Mouse (Mus musculus): ENCODE data around the gene Guca1a. TPM values are rescaled to one million over a fixed set of nuclear protein-coding genes. Genes with fewer than 3 reads are reported as not detected.

The Guca1a gene
- polyA plus RNA-seq, 1 experiment: 4.5 TPM

DNA sequence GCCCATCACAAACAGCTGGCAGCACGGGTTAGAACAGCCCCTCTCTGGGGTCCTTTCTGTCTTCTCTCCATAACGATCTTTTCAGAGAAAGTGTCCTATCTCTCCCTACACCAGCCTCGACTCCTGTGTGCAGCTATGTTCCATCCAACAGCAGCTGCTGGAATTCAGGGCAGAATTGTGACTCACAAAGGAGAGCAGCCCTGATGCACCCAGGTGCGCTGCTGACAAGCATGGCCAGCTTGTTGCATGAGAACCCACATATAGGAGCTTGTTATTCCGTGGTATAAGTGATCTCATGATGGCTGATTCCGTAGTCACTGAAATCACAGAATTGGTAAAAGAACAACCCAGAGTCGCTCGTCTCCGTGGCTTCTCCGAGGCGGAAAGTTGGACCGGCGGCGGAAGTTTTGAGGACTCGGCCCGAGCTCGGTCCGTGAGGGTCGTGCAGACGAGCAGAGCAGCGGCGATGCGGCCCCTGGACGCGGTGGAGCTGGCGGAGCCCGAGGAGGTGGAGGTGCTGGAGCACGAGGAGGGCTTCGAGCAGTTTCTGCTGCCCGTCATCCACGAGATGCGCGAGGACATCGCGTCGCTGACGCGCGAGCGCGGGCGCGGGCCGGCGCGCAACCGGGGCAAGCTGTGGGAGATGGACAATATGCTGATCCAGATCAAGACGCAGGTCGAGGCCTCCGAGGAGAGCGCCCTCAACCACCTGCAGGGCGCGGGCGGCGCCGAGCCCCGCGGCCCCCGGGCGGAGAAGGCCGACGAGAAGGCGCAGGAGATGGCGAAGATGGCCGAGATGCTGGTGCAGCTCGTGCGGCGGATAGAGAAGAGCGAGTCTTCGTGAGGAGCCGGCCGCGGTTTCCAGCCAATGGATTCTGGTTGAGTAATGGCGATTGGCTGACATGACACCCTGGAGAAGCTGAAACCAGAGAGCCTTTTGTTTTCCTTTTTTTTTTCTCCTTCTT, 9.8 kb upstream of the Guca1a start:
- peak; percentile 29 for DNase-seq (ENCODE audit: low spot score)

DNA sequence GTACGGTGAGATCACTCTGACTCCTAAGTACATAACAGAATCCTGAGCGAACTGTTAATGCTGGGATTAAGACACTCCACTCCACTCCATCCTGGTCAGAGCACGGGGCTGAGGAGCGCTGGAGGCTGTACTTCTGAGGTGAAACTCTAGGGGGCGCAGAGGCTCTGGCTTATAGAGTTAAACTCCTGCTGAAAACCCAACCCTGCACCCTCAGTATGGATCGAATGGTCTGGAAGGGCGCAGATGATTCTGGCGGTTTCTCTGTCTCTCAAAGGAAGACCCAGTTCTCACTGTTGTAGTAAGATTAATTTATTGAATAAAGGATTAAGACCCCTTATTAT, 8.1 kb upstream of the Guca1a start:
- DNase-seq (ENCODE audit: low spot score): peak; percentile 35

DNA sequence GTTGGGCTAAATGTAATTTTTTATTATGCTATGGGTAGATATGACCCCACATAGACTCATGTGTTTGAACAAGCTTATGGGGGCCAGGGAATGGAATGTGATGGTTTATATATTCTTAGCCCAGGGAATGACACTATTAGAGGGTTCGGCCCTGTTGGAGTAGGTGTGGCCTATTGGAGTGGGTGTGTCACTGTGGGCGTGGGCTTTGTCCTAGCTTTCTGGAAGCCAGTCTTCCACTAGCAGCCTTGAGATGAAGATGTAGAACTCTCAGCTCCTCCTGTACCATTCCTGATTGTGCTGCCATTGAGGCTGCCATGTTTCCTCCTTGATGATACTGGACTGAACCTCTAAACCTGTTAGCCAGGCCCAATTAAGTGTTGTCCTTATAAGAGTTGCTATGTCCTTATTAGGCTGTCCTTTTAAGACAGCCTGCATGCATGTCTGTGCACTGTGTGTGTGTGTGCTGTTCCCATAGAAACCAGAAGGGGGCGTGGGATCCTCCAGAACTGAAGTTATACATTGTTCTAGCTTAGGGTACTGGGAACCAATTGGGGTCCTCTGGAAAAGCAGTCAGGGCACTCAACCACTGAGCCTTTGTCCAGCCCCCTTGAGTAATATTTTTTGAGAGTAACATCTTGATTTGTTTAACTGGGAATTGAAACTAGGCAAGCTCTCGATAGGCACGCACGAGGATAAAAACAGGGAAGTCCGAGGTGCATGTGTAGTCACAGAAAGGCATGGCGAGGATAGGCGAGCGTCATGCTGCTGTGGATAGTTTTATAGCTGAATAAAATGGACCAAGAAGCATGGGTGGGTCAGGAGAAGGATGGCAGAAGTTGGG, 7.6 kb upstream of the Guca1a start:
- no peak for DNase-seq (ENCODE audit: low spot score)

DNA sequence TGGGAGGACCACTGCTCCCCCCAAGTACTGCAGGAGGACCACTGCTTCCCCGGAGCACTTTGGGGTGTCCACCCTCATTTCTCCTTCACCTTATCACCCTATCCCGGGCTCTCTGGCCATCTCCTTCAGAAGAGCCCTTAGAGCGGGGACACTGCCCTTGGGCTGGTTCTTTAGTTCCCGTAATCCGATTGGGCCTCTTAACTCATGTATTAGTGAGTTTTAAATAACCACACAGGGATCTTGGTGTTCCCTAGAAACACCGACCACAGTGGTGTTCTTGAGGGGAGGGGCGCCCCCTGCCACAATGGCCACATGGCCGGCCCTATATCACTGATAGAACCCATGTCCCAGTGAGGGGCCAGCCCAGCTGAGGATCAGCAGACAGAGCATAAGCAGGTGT, 1.3 kb downstream of the Guca1a start:
- no peak for DNase-seq (ENCODE audit: low spot score)

DNA sequence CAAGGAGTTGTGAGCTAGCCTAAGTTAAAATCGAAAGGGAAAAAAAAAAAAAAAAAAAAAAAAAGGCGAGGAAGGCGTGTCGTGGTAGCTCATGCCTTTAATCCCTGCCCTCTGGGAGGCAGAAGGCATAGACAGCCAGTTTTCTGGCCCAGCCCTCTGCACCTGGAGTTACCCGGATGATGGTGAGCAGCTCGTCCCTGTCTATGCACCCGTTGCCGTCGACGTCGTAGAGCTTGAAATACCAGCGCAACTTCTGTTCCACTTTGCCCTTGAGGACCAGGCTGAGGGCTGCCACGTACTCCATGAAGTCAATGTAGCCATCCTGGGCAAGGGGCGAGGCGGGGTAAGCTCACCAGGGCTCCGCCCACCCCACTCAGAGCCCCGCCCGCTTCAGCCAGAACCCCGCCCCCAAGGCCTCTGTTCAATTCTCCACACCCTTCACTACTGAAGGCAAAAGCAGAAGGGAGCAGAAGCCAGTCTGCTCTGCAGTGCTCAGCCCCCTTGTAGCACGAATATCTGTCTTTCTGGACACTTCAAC, 4.9 kb downstream of the Guca1a start:
- DNase-seq (ENCODE audit: low spot score): peak; percentile 44

DNA sequence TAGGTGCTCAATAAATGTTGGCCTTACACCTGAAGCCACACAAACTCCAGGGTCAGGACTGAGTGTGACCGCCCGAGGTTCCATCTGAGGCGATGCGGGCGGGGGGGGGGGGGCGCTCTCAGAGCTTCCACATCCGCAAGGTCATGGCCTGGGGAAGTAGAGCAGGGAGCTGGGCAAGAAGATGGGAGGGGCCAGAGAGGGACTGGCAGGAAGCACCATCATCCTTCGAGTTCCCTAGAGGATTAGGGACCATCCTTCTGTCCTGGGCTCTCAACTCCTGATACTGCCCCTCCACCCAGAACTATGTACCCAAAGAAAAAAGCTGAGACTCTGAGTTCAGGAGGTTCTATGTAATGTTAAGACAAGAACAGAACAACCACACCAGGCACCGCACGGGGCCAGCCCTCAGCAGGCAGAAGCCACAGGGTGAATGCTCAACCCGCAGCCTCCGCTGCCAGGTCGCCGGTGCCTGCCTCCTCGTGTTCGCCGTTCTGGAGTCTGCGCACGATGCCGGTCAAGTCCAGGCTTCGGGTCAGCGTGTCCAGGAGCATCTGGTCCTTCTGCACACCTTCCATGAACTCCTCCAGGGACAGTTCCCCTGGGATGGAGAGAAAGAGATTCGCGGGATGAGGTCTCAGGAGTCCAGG, 6.0 kb downstream of the Guca1a start:
- DNase-seq (ENCODE audit: low spot score): peak; percentile 26

DNA sequence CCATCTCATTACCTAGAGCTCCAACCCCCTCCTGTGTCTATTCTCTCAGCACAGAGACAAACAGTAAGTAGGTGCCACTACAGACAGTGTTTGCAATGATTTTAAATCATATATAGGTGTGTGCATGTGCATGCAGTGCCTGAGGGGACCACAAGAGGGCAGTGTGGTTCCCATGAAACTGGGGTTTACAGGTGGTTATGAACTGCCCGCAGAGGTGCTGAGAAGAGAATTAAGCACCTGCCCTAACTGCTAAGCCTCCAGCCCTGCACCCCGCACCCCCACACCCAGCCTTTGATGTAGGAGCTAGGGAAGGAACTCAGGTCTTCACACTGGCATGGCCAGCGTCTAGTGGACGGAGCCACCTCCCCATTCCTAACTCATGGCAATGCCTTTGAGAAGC, 13.7 kb downstream of the Guca1a start:
- DNase-seq (ENCODE audit: low spot score): peak; percentile 40

DNA sequence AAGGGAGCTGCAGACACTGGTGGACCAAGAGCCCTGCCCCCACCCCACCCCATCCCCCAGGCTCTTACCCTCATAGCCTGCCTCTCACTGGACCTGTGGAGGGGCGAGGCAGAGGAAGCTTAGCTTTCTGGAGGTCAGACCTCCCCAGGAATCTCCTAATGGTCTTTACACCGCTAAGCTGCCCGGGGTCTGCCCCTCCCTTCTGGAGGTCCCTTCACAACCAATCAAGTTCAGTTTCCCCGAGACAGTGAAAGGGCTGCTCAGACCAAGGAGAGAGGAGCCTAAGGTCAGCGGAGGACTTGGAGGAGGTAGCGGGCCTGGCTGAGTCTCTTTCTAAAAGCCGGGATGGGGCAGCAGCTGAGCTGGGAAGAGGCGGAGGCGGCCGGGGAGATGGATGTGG, 15.2 kb downstream of the Guca1a start, which contains the start of gene Guca1b:
TSS of gene Guca1b (plus strand) at position 249 of the 400 bp plus-strand sequence.
- DNase-seq (ENCODE audit: low spot score): no peak

DNA sequence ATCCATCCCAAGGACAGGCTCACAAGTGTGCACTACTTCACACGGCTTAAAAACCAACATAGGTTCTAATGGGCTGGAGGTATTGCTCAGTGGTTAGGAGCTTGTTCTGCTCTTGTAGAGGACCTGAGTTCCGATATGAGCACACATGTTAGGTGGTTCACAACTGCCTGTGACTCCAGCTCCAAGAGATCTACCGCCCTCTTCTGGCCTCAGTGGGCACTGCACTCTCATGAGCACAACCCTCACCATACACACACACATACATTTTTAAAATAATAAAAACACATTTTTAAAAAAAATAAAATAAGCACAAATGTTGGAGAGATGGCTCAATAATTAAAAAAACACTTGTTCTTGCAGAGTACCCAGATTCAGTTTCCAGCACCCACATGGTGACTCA, 16.3 kb downstream of the Guca1a start:
- DNase-seq (ENCODE audit: low spot score): no peak

DNA sequence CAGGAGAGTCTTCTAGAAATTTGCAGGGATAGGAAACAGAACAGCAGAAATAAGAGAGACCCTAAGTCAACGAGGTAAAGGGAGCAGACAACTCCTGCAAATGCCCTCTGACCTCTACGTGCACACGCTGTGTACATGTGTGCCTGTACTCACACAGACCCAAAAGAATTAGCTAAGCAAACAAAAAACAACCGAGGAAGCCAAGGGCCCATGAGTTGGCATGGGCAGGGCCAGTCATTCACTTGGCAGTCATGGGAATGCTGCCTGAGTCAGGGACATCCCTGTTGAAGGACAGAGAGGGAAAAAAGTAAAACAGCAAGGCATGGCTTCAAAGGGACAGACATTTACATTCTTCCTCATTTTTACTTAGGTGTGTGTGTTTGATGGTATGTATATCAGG, 17.1 kb downstream of the Guca1a start:
- no peak for DNase-seq (ENCODE audit: low spot score)

DNA sequence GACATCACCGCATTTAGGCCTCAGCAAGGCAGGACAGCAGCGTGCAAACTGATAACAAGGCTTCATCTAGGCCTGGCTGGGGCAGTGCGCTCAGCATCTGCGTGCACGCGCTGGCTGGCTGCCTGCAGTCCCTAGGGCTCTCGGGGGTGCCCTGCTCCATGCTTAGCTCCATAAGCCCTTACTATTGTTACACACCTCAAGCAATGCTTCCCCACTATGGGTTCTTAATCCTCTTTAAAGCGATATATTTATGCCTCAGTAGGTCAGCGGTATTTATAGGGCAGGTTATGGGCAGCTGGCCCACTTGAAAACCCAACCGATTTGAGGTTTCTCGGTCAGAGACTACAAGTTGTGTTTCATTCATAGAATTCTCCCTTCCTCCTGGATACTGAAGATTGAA, 18.5 kb downstream of the Guca1a start:
- DNase-seq (ENCODE audit: low spot score): no peak

DNA sequence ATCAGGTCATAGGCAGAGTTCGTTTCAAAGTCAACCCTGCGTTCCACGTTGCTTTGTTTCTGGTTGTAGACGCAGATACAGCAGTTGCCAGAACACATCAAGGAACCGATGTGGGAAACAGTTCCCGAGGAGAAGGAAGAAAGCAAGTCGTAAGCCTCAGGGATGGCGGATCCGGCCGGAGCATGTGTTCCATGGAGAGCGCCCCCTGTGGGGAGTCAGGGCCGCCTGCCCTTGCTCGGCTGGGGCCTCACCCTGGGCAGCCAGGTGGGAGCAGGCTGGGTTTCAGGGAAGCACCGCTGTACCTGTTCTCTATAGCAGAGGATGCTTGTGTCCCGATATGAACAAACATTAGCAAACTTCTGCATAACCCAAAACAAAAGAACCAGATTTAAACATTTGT, 22.3 kb downstream of the Guca1a start:
- no peak for DNase-seq (ENCODE audit: low spot score)

DNA sequence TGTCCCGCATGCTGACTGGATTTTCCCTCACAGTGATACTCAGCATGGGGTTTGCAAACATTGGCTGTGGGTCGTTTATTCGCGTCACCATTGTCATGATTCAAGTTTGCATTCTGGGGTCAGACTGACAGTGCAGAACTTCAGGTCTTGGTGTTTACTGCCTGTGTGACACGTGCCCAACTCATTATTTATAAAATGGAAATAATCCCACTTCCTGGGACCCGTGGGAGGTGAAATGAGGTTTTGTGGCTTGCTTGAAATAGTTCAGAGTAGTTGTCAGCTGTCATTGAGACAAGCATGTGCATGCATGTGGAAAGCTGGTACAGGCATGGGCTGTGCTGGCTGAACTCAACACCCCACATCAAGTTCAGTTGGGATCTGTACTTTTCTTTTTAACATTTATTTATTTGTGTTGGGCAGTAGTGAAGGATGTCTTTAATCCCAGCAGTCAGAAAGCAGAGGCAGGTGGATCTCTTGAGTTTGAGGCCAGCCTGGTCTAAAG, 23.6 kb downstream of the Guca1a start:
- DNase-seq (ENCODE audit: low spot score): no peak

DNA sequence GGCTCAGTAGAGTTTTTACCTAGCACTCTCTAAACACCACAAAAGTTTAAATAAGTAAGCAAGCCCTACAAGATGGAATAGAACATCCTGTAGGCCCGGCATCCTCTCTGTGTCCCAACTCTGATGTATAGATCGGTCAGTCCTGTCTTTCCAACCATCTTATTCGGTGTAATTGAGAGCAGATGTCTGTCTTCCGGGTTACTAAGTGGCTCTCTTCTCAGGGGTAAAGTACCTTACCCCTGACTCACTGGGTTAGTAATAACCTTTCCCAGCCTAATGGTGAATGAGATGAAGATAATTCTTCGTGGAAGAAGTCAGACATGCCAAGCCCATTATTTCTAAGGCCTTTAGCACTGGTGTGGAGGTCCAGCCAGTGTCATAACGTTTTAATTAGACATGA, 26.4 kb downstream of the Guca1a start:
- DNase-seq (ENCODE audit: low spot score): no peak

DNA sequence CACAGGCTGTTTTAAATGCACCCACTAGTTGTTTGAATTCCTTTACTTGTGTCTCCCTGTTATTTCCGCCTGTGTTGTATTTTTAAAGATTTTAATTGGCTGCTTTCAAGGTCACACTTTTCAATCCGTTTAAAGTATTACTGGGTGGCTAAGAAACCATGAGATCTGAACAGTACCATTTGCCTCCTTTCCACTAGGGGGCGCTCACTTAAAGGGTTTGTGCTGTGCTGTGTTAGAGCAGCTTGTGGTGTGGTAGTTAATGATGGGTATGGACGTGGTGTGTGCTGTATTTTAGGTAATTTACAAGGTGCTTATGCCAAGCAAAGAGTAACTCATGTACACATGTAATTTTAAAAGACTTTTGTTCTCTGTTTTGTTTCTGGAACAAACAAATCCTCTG, 28.9 kb downstream of the Guca1a start:
- DNase-seq (ENCODE audit: low spot score): no peak

DNA sequence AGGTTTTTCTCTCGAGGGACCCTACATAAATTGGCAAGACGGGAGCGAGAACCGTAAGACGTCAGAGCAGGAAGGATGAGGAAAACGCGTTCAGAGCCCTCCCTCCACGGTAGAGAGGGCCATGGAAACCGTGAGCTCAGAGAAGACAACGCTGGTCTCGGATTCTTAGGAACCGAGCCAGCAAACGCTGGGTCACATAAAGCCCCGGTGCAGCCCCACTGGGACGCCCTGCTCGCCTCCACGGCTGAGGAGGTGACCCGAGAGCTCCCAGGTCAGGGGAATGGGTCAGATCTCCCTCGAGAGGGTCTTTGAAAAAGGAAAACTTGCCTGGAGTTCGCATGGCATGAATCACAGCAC, 31.3 kb downstream of the Guca1a start:
- no peak for DNase-seq (ENCODE audit: low spot score)

DNA sequence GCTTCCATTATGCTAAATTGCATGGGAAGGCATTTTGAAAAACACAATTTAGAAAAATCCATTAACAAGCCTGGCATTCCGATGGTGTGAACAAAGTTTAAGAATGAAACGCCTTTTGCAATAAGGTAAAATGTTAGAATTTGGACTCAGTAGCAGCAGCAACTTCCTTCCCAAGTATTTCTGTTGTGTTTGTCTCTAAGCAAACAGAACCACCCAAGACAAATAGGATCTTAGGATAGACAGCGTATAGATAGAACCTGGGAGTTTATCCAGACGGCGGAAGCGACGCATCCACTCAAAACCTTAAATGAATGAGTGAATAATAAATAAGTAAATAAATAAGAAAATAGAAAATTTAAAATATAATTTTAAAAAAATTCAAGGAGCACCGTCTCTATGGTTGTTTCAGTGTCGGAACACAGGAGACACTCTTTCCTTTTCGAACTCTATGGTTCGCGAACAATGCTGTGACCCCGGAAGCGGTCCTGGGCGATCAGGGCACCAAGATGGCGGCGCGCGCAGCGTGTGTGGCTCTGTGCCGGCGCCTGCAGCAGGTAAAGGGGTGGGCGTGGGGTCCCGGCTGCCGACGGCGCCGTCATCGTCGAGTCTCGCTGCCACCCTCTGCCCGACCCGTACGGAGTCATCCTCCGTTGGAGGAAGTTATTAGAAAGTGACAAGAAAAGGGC, 31.8 kb downstream of the Guca1a start, which contains the start of gene Mrps10:
TSS of gene Mrps10 (plus strand) at position 487 of the 686 bp plus-strand sequence.
- peak; percentile 63 for DNase-seq (ENCODE audit: low spot score)

DNA sequence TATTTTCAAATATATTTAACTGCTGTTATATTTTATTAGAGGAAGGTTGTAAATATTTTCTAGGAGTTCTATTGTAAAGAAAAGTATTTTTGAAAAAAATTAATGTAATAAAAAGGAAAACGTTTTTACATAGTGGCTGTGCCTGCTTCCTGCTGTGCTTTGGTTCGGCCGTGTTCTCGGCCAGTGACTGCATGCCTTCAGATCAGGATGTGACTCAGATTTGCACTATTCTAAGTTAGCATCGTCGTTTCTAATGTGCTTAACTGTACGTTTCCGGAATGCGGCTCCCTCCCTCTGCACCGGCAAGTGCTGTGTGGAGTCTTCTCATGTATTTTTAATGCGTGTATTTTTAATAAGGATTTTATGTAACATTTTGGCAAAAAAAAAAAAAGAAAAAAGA, 39.0 kb downstream of the Guca1a start:
- no peak for DNase-seq (ENCODE audit: low spot score)

DNA sequence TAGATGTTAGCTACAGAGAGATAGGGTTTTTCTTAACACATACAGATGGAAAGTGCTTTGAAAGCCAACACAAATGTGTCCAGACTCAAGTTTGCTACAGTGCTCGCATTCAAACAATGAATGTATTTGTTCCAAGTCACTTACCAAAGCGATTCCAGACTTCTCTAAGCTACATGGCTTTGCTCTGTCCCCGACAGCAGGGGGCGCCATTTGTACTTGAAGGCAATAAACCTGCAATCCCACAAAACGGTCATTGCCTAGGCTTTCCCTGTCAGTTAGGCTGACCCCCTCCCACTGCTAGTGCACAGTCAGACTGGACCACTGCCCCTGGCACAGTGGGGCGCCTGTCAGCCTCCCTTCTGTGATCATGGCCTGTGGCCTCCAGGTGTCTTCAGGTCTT, 40.4 kb downstream of the Guca1a start:
- peak; percentile 34 for DNase-seq (ENCODE audit: low spot score)

DNA sequence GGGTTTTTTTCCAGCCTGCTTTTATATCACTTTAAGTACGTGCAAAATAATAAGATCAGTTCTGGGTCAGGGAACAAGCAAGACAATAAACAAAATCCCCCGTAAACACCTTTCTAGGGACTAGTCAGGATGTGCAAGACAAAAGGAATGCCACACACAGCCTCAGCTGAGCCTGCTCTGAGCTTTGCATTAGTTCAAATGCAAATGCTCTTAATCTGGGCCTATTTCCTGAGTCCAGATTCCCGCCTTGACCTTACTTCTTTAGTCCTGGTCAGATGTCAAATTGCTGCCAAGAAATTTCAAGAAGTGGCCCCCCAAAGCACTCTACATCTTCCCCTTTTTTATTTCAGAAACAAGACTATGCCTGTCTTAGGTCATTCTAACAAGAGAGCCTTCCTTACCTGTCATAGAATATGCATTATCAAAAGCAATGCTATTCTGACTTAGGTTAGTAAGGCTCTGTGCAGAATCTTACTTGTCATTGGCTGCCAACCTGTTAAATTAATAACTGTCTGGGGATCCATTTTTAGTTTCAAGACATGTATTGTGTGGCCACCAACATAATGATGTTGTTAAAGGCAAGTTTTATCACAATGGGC, 50.6 kb downstream of the Guca1a start:
- DNase-seq (ENCODE audit: low spot score): no peak
